Mouse (Mus musculus) left cerebral cortex, adult 8-10 months (tissue): ENCODE measurements around the gene Olfr1232. TPM values are rescaled to one million over a fixed set of nuclear protein-coding genes. Genes with fewer than 3 reads are reported as not detected.

ENCODE experiments used
- DNase-seq, 2 experiments: peaks; one replicate each; pipeline ENCODE4 v3.0.0; 2022; ENCODE audit warnings: low spot score in 2 of 2
- total RNA-seq, 4 experiments: library from RNA; stranded (reverse); gene quantifications; 2 replicates each; pipeline ENCODE4 v1.2.4; 2022

Gene Olfr1232
- total RNA-seq = not detected

DNA sequence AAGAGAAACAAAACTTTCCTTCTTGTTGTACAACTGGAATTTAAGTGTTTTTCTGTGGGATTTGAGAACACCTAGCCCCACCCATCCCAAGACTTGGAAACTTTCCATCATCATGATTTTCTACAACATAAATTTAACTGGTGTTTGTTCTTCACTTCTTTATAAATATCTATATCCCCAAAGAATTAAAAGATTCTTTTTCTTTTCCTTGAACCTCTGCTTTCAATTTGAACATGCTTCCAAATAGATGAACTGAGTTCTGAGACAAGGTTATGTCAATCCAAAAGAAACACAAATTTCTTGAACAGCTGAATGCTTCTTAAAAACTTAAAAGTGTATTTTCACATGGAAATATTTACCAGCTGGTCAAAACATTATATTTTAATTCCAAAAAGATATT lies at the start of gene Olfr1232:
Gene Olfr1232, minus strand, starts transcription at position 101 of the 400 bp plus-strand sequence.
- no peak for DNase-seq

GRCm38 (mm10) chr2:89364765-89365164 lies 35.3 kb upstream of the Olfr1232 start, which contains the start of gene Olfr1234:
Gene Olfr1234, minus strand, starts transcription at chr2:89364865.
- DNase-seq = no peak

DNA sequence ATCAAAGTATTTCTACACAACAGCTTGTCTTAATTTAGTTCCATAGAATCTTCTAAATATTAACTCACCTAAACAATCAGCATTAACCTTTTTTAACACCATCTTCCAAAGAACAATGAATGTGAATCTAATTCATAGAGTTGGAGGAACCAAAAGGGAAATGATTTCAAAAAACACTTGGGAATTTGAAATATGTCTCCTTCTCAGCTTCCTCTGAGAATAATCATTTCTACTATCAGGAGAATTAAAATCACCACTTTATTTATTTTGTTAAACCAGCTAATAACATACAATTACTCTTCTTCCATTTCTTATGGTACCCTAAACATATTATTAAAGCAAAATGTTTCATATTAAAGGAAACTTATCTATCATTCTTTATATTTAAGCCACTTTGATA lies 12.8 kb upstream of the Olfr1232 start, which contains the start of gene Olfr1233:
Gene Olfr1233, minus strand, starts transcription at position 101 of the 400 bp plus-strand sequence.
- DNase-seq = no peak

DNA sequence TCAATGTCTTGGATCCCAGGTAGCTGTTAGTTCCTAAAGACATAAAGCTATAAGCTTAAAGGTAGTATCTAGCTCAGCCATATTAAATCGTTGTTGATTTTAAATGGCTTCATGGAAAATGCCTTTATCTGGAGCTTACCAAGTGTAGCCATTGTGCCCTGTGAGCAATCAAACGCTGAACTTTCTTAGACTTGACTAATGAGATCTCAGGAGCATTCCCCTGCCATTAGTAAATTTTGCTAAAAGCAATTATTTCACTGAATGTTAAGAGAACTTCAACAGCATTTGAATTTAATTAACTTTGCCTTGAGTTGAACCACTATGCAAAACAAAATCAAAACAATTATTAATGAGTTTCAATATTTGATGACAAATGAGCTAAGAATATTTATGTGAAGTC lies 22.5 kb downstream of the Olfr1232 start, which contains the start of gene Olfr1231:
Gene Olfr1231, minus strand, starts transcription at position 101 of the 400 bp plus-strand sequence.
- no peak for DNase-seq

DNA sequence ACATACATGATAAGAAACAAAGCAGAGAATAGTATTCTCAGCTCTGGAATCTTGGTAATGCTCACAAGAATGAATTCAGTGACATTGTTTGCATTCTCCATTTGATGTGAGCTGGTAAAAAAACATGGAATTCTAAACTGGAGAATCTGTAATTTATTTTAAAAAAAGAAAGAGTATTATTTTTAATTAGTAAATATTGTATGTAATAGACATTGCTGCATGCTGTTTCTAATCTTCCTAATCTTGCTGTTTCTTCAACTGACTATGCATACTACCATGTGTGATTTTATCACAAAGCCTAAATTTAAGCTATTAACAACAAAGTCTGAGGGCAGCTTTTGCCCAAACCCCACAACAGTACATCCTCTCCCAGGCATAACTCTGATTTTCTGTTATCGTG lies 32.3 kb downstream of the Olfr1232 start, which contains the start of gene Olfr1230:
Gene Olfr1230, minus strand, starts transcription at position 101 of the 400 bp plus-strand sequence.
- DNase-seq = no peak

DNA sequence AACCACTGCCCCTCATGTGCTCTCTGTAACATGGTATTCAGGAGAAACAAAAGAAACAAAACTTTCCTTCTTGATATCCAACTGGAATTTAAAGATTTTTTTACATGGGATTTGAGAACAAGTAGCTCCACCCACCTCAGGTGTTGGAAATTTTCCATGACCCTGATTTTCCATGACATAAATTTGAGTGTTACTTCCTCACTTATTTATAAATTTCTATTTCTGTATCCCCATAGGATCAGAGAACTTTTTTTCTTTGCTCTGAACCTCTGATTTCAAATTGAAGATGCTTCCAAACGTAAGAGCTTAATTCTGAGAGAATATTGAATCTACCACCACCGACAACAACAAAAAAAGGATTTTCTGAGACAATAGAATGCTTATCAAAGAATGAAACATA lies 41.6 kb downstream of the Olfr1232 start, which contains the start of gene Olfr1229:
Gene Olfr1229, minus strand, starts transcription at position 101 of the 400 bp plus-strand sequence.
- DNase-seq = no peak

Other genes with a start within 250 kb of the Olfr1232 start
- not detected for gene Olfr1219, start 246.2 kb downstream of the Olfr1232 start, total RNA-seq
- gene Olfr1220, start 222.8 kb downstream of the Olfr1232 start, total RNA-seq = not detected
- gene Olfr1221, start 212.4 kb downstream of the Olfr1232 start, total RNA-seq = not detected
- not detected for gene Olfr1222, start 196.6 kb downstream of the Olfr1232 start, total RNA-seq
- not detected for gene Olfr1223, start 178.1 kb downstream of the Olfr1232 start, total RNA-seq
- not detected for gene Olfr1224-ps1, start 165.6 kb downstream of the Olfr1232 start, total RNA-seq
- not detected for gene Olfr1225, start 155.0 kb downstream of the Olfr1232 start, total RNA-seq
- not detected for gene Olfr1226, start 129.6 kb downstream of the Olfr1232 start, total RNA-seq
- gene Olfr1228, start 75.6 kb downstream of the Olfr1232 start, total RNA-seq = not detected
- not detected for gene Olfr1229, start 41.7 kb downstream of the Olfr1232 start, total RNA-seq
- gene Olfr1230, start 32.4 kb downstream of the Olfr1232 start, total RNA-seq = not detected
- gene Olfr1231, start 22.6 kb downstream of the Olfr1232 start, total RNA-seq = not detected
- gene Olfr1233, start 12.7 kb upstream of the Olfr1232 start, total RNA-seq = not detected
- gene Olfr1234, start 35.2 kb upstream of the Olfr1232 start, total RNA-seq = not detected
- not detected for gene Olfr1238, start 80.0 kb upstream of the Olfr1232 start, total RNA-seq
- not detected for gene Olfr1239, start 90.7 kb upstream of the Olfr1232 start, total RNA-seq
- not detected for gene Olfr1240, start 113.3 kb upstream of the Olfr1232 start, total RNA-seq
- not detected for gene Olfr1241, start 157.5 kb upstream of the Olfr1232 start, total RNA-seq
- gene Olfr1242, start 168.7 kb upstream of the Olfr1232 start, total RNA-seq = not detected
- not detected for gene Olfr1243, start 201.8 kb upstream of the Olfr1232 start, total RNA-seq
- gene Olfr1245, start 248.8 kb upstream of the Olfr1232 start, total RNA-seq = not detected